Mouse (Mus musculus) ES-E14 (cell line): ENCODE measurements at regions not wholly inside any gene's neighbourhood (a gene's known extent, or its start where the extent isn't known, plus 50 kb on each side); places are given as distances from the start of the nearest gene placed in this dataset.

Source experiments
- DNase-seq: peaks from one replicate; pipeline ENCODE4 v3.0.0-alpha.2; 2013; ENCODE audit warnings: low read depth, low spot score
- H3K27ac ChIP-seq: 2 replicates; pipeline ENCODE4 v1.5.1; 2012; ENCODE audit warnings: low read depth, mild to moderate bottlenecking, low read length, moderate library complexity, mixed read lengths; ENCODE audit not compliant: poor library complexity, insufficient read depth, severe bottlenecking
- H3K36me3 ChIP-seq: 2 replicates; pipeline ENCODE4 v1.6.1; 2012; ENCODE audit warnings: mild to moderate bottlenecking, low read length, moderate library complexity, mixed read lengths; ENCODE audit not compliant: control insufficient read depth, poor library complexity, insufficient read depth, severe bottlenecking
- H3K4me1 ChIP-seq, 2 experiments: fragments of 150-350 bp in 1 of 2; sonication (generic) in 1 of 2; 2 replicates each; pipeline ENCODE4 v1.6.1; 2012; ENCODE audit warnings: low read length in 2 of 2, mild to moderate bottlenecking in 1 of 2, mixed read lengths in 1 of 2; ENCODE audit not compliant: control insufficient read depth in 2 of 2, insufficient read depth in 2 of 2, poor library complexity in 1 of 2
- H3K4me3 ChIP-seq, 2 experiments: fragments of 150-350 bp in 1 of 2; sonication (generic) in 1 of 2; 2 replicates each; pipeline ENCODE4 v1.5.1; 2012; ENCODE audit warnings: low read length in 2 of 2, low read depth in 1 of 2, mild to moderate bottlenecking in 1 of 2, mixed read lengths in 1 of 2; ENCODE audit not compliant: insufficient read depth in 1 of 2, poor library complexity in 1 of 2, severe bottlenecking in 1 of 2
- H3K9ac ChIP-seq: 2 replicates; pipeline ENCODE4 v1.6.1; 2012; ENCODE audit warnings: low read depth, mild to moderate bottlenecking, low read length, mixed read lengths; ENCODE audit not compliant: poor library complexity, insufficient read depth, severe bottlenecking
- H3K9me3 ChIP-seq: fragments of 150-350 bp; sonication (generic); 2 replicates; pipeline ENCODE4 v1.6.1; 2012; ENCODE audit warnings: low read depth, mild to moderate bottlenecking, low read length; ENCODE audit not compliant: control insufficient read depth, insufficient read depth
- CHD2 ChIP-seq: IDR thresholded peaks from 2 replicates; pipeline ENCODE4 v1.6.1; 2014; ENCODE audit warnings: mild to moderate bottlenecking, low read depth, low read length, inconsistent platforms
- HCFC1 ChIP-seq: IDR thresholded peaks from 2 replicates; pipeline ENCODE4 v1.6.1; 2012; ENCODE audit warnings: low read length, inconsistent platforms, borderline replicate concordance; ENCODE audit not compliant: insufficient read depth
- MAFK ChIP-seq: IDR thresholded peaks from 2 replicates; pipeline ENCODE4 v1.6.1; 2014; ENCODE audit warnings: mild to moderate bottlenecking, low read depth, low read length, inconsistent platforms; ENCODE audit not compliant: insufficient read depth
- ZC3H11A ChIP-seq: IDR thresholded peaks from 2 replicates; pipeline ENCODE4 v1.6.1; 2012; ENCODE audit warnings: low read depth, mild to moderate bottlenecking, inconsistent platforms, low read length, borderline replicate concordance
- ZNF384 ChIP-seq: IDR thresholded peaks from 2 replicates; pipeline ENCODE4 v1.6.1; 2012; ENCODE audit warnings: low read depth, low read length, inconsistent platforms
- in situ Hi-C, 2 experiments: fragments of 600-800 bp; cut with MboI; formaldehyde crosslinking; loops; one replicate each; pipeline ENCODE4 v1.15.1; 2025; ENCODE audit warnings: low sequenced_read_pairs in 2 of 2, inconsistent platforms in 1 of 2; ENCODE audit not compliant: unreplicated experiment in 2 of 2

DNA sequence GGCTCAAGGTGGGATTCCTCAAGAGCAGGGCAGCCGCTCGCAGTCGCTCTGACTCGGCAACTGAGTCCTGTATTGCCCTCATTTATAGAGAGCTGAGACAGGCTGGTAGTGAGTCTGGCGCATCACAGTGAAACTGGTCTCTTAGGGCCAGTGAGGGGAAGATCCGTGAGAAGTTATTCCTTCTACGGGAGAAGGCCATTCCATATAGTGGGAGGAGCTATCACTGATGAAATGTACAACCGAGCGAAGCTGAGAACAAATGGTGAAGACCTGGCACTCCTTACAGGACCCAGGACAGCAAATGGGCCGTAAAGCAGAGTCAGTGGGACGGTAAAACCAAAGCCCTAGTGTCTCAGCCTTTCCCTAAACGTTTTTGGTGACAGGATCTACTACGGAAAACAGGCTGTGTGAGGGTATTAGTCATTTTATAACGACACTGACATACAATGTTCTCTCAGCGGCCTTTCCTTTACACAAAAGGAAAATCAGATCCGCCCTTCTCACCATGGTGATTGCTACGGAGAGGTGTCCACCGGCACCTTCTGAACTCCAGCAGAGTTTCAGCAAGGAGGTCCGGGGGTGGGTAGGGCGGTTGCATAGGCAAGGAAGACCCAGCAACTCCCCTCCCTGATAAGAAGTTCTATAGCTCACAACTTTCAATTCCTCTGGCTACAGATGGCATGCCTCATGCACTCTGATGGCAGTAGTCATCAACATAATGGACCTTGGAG is 263.6 kb upstream of the Gm5148 start:
- Histone ChIP-seq H3K4me1 (no peaks in the 10 kb centered on the region), H3K27ac (no peak overlapping the region), H3K9ac (no peak overlapping the region), H3K9me3 (no peaks in the 10 kb centered on the region), H3K4me3 (no peak overlapping the region), H3K36me3 (no peaks in the 10 kb centered on the region)
- in situ Hi-C loops = loop anchor here in 1 of 2 experiments (25.0 kb wide), 1 partner anchor 376 kb away; no protein-coding TSS in a partner anchor
- no peak for DNase-seq
- no peak for TF ChIP-seq MAFK
- TF ChIP-seq ZNF384 = no peak
- TF ChIP-seq ZC3H11A = no peak
- TF ChIP-seq HCFC1 = no peak
- TF ChIP-seq CHD2 = no peak

DNA sequence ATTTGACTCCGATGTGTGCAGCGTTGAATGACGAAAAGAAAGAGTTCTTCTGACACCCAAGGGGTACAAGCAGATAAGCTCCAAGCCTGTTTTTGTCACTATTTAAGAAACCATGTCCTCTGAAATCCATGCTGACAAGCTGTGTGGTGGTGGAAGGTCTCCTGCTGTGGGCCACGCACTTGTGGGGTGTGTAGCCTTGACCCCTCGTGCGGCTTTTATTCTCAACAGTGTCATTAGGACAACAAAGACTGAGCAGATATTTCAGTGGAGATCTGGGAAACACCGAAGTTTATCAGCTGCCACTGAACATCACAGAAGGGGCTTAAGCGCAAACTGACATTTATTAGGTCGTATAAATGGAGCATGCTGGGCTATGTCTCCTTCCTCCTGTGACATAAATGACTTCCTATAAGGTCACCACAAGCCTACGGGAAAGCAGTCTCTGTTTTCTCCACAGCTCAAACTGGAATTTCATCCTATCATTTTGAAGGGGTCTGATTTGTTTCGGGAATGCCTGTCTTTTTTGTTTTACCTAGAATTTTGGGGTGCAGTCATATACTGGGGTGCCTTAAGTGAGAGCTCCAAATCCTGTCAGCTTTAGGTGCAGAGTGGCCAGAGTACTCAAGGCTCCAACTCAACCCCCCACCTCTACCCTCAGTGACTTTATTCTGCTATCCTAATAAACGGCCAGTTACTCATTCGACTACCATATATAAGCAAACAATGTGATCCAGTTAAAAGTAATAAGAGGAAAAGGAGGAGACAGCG is 262.9 kb upstream of the Gm5148 start:
- no peak for TF ChIP-seq ZC3H11A
- no peak for TF ChIP-seq ZNF384
- TF ChIP-seq MAFK = no peak
- TF ChIP-seq HCFC1 = no peak
- no peak for TF ChIP-seq CHD2
- Histone ChIP-seq H3K36me3 (no peaks in the 10 kb centered on the region), H3K27ac (no peak overlapping the region), H3K9me3 (no peaks in the 10 kb centered on the region), H3K9ac (no peak overlapping the region), H3K4me1 (no peaks in the 10 kb centered on the region), H3K4me3 (no peak overlapping the region)
- DNase-seq = no peak
- in situ Hi-C loops = loop anchor here in 1 of 2 experiments (25.0 kb wide), 1 partner anchor 375 kb away; no protein-coding TSS in a partner anchor

DNA sequence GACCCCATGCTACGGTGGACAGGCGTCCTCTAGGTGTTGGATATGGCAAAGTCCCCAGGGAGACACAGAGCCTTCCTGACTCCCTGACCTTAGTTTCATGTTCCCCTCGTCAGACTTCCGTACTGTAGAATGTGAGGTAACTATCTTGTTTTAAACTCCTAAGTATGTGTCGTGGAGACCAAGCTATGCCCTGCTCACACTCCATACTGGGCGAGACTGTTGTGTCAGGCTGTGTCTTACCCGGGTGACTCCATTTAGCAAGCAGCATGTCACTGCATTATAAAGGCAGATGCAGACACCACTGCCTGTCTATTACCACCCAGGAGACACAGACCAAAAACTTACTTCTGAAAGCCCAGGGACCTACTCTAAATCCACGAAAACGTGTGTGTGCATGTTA is 260.4 kb upstream of the Gm5148 start:
- Histone ChIP-seq H3K9ac (no peak overlapping the region), H3K36me3 (no peaks in the 10 kb centered on the region), H3K9me3 (no peaks in the 10 kb centered on the region), H3K27ac (no peak overlapping the region), H3K4me1 (no peaks in the 10 kb centered on the region), H3K4me3 (no peak overlapping the region)
- no peak for DNase-seq
- in situ Hi-C loops = loop anchor here in 1 of 2 experiments (25.0 kb wide), 1 partner anchor 372 kb away; no protein-coding TSS in a partner anchor
- TF ChIP-seq MAFK (no peak), CHD2 (no peak), HCFC1 (no peak), ZC3H11A (no peak), ZNF384 (no peak)

DNA sequence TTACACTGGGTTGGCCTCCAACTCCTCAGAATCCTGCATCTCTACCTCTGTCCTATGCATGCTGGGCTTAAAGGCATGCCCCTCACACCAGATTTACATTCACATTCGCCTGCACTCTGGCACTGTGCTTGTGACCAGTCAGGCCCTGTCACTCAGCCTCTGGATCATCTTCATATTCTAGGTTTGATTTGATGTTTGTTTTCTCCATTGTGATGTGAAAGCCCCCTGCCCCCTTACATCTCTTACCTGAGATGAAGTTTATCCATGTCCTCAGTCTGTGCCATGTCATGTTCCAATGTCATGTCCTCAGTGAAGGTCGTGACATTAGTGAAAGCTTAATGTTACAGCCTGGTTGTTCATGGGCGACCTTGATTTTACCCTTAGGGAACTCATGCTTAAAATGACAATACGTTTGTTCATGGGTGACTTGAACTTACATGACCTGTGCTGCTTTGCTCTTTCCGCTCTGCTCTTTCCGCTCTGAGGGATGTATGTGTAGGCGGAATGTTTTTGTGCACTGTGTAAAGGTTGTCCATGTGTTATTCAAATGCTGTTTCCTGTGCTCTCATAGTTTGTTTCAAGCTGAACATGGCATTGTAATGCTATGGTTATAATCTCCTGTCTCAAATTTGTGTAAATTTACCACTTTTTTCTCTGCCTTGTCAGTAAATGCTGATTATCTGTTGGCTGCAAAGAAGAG is 257.3 kb upstream of the Gm5148 start:
- Histone ChIP-seq H3K9me3 (no peaks in the 10 kb centered on the region), H3K4me1 (peaks cover 0 to under 1% of the 10 kb centered on the region in 2 experiments; a peak in 1 of 4 replicates), H3K36me3 (no peaks in the 10 kb centered on the region), H3K4me3 (no peak overlapping the region), H3K27ac (no peak overlapping the region), H3K9ac (no peak overlapping the region)
- no peak for DNase-seq
- in situ Hi-C loops = loop anchor here in 1 of 2 experiments (25.0 kb wide), 1 partner anchor 369 kb away; no protein-coding TSS in a partner anchor
- TF ChIP-seq CHD2 (no peak), MAFK (no peak), ZNF384 (no peak), ZC3H11A (no peak), HCFC1 (no peak)
